Mouse (Mus musculus) gastrocnemius, postnatal 10 days (tissue): ENCODE measurements around the gene 4930523C07Rik. TPM values are rescaled to one million over a fixed set of nuclear protein-coding genes. Genes with fewer than 3 reads are reported as not detected.
A peak's percentile ranks its signal among the peaks of the same experiment; 100 is the strongest.

Experiments
- DNase-seq: peaks from one replicate; pipeline ENCODE4 v3.0.0; 2021; ENCODE audit warnings: mixed read lengths
- long read RNA-seq, 2 experiments: library from polyadenylated mRNA; stranded (forward); transcript quantifications; one replicate each; pipeline ENCODE4 v2.0.0; 2021
- total RNA-seq, 2 experiments: library from RNA; stranded (reverse); gene quantifications; 2 replicates each; pipeline ENCODE4 v1.2.3; 2021

Gene 4930523C07Rik
- 10 to 100 TPM in 1 of 2 experiments, 1 to 10 TPM in 1; 9.2 to 12.0 TPM for total RNA-seq
- long read RNA-seq, experiment 1, full-length matches to known transcripts = 6 of 12 reads
- long read RNA-seq, experiment 1, partial matches to known transcripts = 0 of 12 reads
- long read RNA-seq, experiment 1, other reads (novel, unspliced or antisense) = 6 of 12 reads
- long read RNA-seq, experiment 2, full-length matches to known transcripts = 4 of 8 reads
- long read RNA-seq, experiment 2, partial matches to known transcripts = 0 of 8 reads
- long read RNA-seq, experiment 2, other reads (novel, unspliced or antisense) = 4 of 8 reads

GRCm38 (mm10) chr1:160044237-160045021 is at the start of gene 4930523C07Rik:
Gene 4930523C07Rik, plus strand, starts transcription at chr1:160044382.
- peak; percentile 62 for DNase-seq

GRCm38 (mm10) chr1:159997329-159997728 is 46.9 kb upstream of the 4930523C07Rik start:
- no peak for DNase-seq

GRCm38 (mm10) chr1:159998349-159998748 is 45.8 kb upstream of the 4930523C07Rik start:
- DNase-seq = no peak

GRCm38 (mm10) chr1:159999232-159999631 is 45.0 kb upstream of the 4930523C07Rik start:
- no peak for DNase-seq

- DNase-seq = no peak
Observed at GRCm38 (mm10) chr1:160005319-160005718, 38.9 kb upstream of the 4930523C07Rik start.

GRCm38 (mm10) chr1:160006919-160007588 is 37.1 kb upstream of the 4930523C07Rik start:
- DNase-seq = no peak

GRCm38 (mm10) chr1:160013042-160013441 is 31.1 kb upstream of the 4930523C07Rik start:
- no peak for DNase-seq

- no peak for DNase-seq
Observed at GRCm38 (mm10) chr1:160024339-160024980, 19.7 kb upstream of the 4930523C07Rik start.

GRCm38 (mm10) chr1:160025146-160025894 is 18.9 kb upstream of the 4930523C07Rik start:
- DNase-seq = no peak

GRCm38 (mm10) chr1:160025895-160026255 is 18.3 kb upstream of the 4930523C07Rik start:
- no peak for DNase-seq

GRCm38 (mm10) chr1:160027939-160028338 is 16.2 kb upstream of the 4930523C07Rik start:
- DNase-seq = no peak

GRCm38 (mm10) chr1:160033948-160034598 is 10.1 kb upstream of the 4930523C07Rik start:
- no peak for DNase-seq

- DNase-seq = no peak
Observed at GRCm38 (mm10) chr1:160035561-160035960, 8.6 kb upstream of the 4930523C07Rik start.

GRCm38 (mm10) chr1:160036996-160037521 is 7.1 kb upstream of the 4930523C07Rik start:
- DNase-seq = no peak

GRCm38 (mm10) chr1:160039951-160040645 is 4.1 kb upstream of the 4930523C07Rik start:
- no peak for DNase-seq

- DNase-seq = no peak
Observed at GRCm38 (mm10) chr1:160041264-160041775, 2.9 kb upstream of the 4930523C07Rik start.

GRCm38 (mm10) chr1:160042351-160042750 is 1.8 kb upstream of the 4930523C07Rik start:
- no peak for DNase-seq

- DNase-seq = no peak
Observed at GRCm38 (mm10) chr1:160043271-160043975, 759 bp upstream of the 4930523C07Rik start.

- no peak for DNase-seq
Observed at GRCm38 (mm10) chr1:160045056-160045715, 1.0 kb downstream of the 4930523C07Rik start.
